Mouse (Mus musculus): ENCODE measurements around the gene Lrrc75a. TPM values are rescaled to one million over a fixed set of nuclear protein-coding genes. Genes with fewer than 3 reads are reported as not detected.

Lrrc75a gene
- polyA plus RNA-seq (2012; rRNA removed) = 14.8 and 19.3 TPM in 2 replicates

DNA sequence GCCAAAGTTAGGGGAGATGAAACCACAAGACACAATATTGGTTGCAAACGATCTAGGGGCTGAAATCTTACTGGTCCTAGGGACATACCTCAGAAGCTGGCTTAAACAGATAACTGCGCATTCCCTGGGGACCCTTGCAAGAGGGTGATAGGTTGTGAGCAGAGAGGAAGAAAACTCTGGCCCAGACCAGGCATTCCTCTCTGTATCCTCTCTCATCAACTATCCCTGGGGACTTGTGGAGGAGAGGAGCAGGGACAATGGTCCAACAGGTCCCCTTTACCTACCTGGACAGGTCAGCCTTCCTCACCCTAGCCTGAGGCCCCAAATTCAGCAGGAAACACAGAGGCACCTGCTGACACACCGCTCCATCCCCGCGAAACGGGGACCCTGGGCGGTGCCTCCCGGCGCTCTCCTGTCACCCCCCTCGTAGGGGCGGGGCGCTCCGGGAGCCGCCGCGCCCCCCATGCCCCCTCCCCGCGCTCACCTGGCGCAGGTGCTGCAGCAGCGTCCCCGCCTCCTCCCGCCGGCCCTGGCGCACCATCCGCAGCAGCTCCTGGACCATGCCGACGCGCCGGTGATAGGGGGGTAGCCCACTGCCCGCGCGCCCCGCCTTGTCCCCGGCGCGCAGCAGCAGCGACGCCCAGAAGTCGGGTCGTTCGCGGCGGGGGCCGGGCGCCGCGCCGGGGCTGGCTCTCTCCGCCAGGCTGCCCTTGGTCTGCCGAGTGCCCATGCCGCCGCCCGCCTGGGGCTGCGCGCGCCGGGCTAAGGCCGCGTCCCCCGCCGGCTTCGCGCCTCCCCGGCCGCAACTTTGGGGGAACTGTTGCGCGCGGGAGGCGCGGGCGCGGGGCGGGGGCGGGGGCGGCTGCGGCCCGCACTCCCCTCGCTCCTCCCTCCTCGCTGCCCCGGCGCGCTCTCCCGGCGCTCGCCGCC is at the start of gene Lrrc75a:
TSS of gene Lrrc75a (minus strand) at position 863 of the 930 bp plus-strand sequence.

DNA sequence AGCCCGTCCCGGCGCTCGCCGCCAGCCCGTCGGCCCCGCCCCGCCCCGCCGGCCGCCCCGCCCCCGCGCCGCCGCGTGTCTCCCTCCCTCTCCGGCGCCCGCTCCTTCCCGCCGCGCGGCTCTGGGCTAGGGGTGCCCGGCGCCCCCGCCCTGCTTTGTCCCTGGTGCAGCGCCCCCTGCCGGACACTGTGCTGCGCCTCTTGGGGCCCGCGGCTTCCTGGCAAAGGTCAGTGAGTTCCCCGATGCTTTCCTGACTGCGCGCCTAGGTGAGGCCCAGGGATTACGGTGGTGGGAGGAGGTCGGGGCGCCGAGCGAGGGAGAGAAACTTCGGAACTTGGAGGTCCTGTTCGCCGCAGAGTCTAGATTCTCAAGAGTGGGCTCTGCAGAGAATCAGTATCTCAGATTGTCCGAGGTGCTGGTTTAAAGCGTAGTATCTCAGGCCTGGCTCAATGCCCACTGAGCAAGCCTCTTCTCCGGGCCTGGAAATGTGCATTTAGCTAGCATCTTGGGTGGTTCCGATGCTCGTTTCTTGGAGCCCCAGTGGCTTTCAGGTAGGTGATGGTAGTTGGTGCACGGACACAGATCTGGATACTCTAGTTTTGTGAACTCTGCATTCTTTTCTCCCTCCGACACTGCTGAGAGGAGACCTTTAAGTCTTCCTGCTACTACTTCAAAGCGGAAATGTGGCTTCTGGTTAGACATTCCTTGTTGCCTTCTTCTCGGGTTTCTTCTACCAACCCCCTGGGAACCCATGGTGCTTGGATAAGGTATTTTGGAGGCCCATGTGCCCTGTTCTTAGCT is 468 bp upstream of the Lrrc75a start, which contains the start of gene Mmgt2:
TSS of gene Mmgt2 (plus strand) at position 74 of the 801 bp plus-strand sequence.

DNA sequence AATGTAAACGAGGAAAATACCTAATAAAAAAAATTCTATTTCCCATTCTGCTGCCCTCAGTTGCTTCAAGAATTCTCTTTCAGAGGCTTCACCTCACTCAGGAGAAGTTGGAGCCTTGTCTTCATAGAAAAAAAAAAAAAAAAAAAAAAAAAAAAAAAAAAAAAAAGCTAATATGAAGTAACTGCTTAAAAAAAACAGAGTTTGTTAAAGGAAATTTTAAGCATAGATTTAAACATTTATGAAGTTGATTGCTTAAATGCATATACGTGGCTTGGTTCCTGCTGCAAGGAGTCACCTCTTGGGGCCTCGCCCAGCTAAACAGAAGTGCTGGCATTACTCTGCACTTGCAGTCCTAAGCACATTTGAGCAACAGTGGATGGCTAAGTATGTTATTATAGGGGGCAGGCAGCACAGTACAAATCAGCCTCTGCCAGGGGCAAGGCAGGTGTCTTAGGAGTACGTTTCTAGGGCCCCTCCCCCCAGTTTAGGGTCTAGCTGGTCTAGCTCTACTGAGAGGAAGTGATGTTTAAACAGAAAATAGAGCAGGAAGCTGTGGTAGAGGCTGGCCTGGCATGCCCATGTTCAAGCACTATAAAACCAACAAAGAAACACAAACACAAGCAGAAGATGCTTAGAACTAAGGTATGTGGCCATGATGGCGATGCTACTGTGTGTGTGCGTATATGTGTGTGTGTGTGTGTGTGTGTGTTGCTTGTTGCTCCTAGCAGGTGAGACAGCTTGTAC is 74.2 kb downstream of the Lrrc75a start, which contains the start of gene Trpv2:
TSS of gene Trpv2 (plus strand) at position 528 of the 744 bp plus-strand sequence.

Other genes starting within 250 kb of the Lrrc75a start
- gene Pigl, start 190.1 kb downstream of the Lrrc75a start, polyA plus RNA-seq (2012; rRNA removed) = 1.4 and 1.8 TPM in 2 replicates
- gene Ncor1, start 190.0 kb downstream of the Lrrc75a start, polyA plus RNA-seq (2012; rRNA removed) = 20.5 and 24.9 TPM in 2 replicates
- 19.0 and 30.2 TPM in 2 replicates for gene Cenpv, start 109.3 kb downstream of the Lrrc75a start, polyA plus RNA-seq (2012; rRNA removed)
- 505 and 573 TPM in 2 replicates for gene Ubb, start 97.4 kb downstream of the Lrrc75a start, polyA plus RNA-seq (2012; rRNA removed)
- gene Trpv2, start 74.0 kb downstream of the Lrrc75a start, polyA plus RNA-seq (2012; rRNA removed) = 7.1 and 8.1 TPM in 2 replicates
- 12.0 and 30.3 TPM in 2 replicates for gene Mmgt2, start 141 bp upstream of the Lrrc75a start, polyA plus RNA-seq (2012; rRNA removed)
- gene Zfp287, start 83.4 kb upstream of the Lrrc75a start, polyA plus RNA-seq (2012; rRNA removed) = 0.11 and 0.39 TPM in 2 replicates
- not detected in 2 replicates for gene Gm10428, start 104.6 kb upstream of the Lrrc75a start, polyA plus RNA-seq (2012; rRNA removed)
- 0.06 and 0.11 TPM in 2 replicates for gene Zfp286, start 140.9 kb upstream of the Lrrc75a start, polyA plus RNA-seq (2012; rRNA removed)
- gene Trim16, start 171.7 kb upstream of the Lrrc75a start, polyA plus RNA-seq (2012; rRNA removed) = 6.8 and 7.9 TPM in 2 replicates
- gene Fbxw10, start 198.5 kb upstream of the Lrrc75a start, polyA plus RNA-seq (2012; rRNA removed) = 0.13 and 0.23 TPM in 2 replicates
- gene Tvp23b, start 230.9 kb upstream of the Lrrc75a start, polyA plus RNA-seq (2012; rRNA removed) = 1.9 and 2.7 TPM in 2 replicates